Mouse (Mus musculus) heart, adult 18-20 months (tissue): ENCODE data around the gene Dirc2. TPM values are rescaled to one million over a fixed set of nuclear protein-coding genes. Genes with fewer than 3 reads are reported as not detected.

Source experiments
- DNase-seq, 2 experiments: peaks; one replicate each; pipeline ENCODE4 v3.0.0; 2021 to 2022; ENCODE audit warnings: mixed read lengths in 1 of 2
- total RNA-seq, 2 experiments: library from RNA; stranded (reverse); gene quantifications; 2 replicates each; pipeline ENCODE4 v1.2.3; 2021

Gene Dirc2
- total RNA-seq, 2 experiments from 2014 or later, result 56.4 to 59.9 TPM

GRCm38 (mm10) chr16:35685027-35685426 lies 84.1 kb downstream of the Dirc2 start:
- DNase-seq, result no peak

GRCm38 (mm10) chr16:35681327-35682108 lies 87.6 kb downstream of the Dirc2 start:
- DNase-seq, result peak; percentile 70 to 80

- no peak for DNase-seq
These were observed 90.7 kb downstream of the Dirc2 start for GRCm38 (mm10) chr16:35678476-35678875.

GRCm38 (mm10) chr16:35677511-35678113 lies 91.5 kb downstream of the Dirc2 start:
- no peak for DNase-seq

- no peak for DNase-seq
These were observed 104.3 kb downstream of the Dirc2 start for GRCm38 (mm10) chr16:35664847-35665246.

- no peak for DNase-seq
These were observed 105.2 kb downstream of the Dirc2 start for GRCm38 (mm10) chr16:35663831-35664414.

GRCm38 (mm10) chr16:35660222-35660621 lies 108.9 kb downstream of the Dirc2 start:
- DNase-seq, result no peak

GRCm38 (mm10) chr16:35653951-35654350 lies 115.2 kb downstream of the Dirc2 start:
- no peak for DNase-seq

- DNase-seq, result no peak
These were observed 116.5 kb downstream of the Dirc2 start for GRCm38 (mm10) chr16:35652706-35653105.

- peak; percentile 50 to 78 for DNase-seq
These were observed 117.0 kb downstream of the Dirc2 start for GRCm38 (mm10) chr16:35652206-35652605.

- DNase-seq, result no peak
These were observed 120.3 kb downstream of the Dirc2 start for GRCm38 (mm10) chr16:35648862-35649261.

Other genes starting within 250 kb of the Dirc2 start
- 1 to 10 TPM; 3.2 to 3.8 TPM for gene Sema5b, start 228.2 kb downstream of the Dirc2 start, total RNA-seq
- 1 to 10 TPM; 2.4 to 3.2 TPM for gene Hspbap1, start 1.0 kb upstream of the Dirc2 start, total RNA-seq
- 10 to 100 TPM; 12.2 to 12.9 TPM for gene Parp14, start 102.2 kb upstream of the Dirc2 start, total RNA-seq
- 10 to 100 TPM in 1 of 2 experiments, 1 to 10 TPM in 1; 9.5 to 10.2 TPM for gene Parp9, start 169.1 kb upstream of the Dirc2 start, total RNA-seq
- gene Dtx3l, start 169.8 kb upstream of the Dirc2 start, total RNA-seq, result 10 to 100 TPM; 10.9 to 11.3 TPM
- 100 to 1,000 TPM; 121 to 132 TPM for gene Kpna1, start 209.4 kb upstream of the Dirc2 start, total RNA-seq